Mouse (Mus musculus) left cerebral cortex, postnatal 25 days (tissue): ENCODE measurements around the gene Itga11. TPM values are rescaled to one million over a fixed set of nuclear protein-coding genes. Genes with fewer than 3 reads are reported as not detected.

Experiments
- DNase-seq, 2 experiments: peaks; one replicate each; pipeline ENCODE4 v3.0.0; 2022; ENCODE audit warnings: low spot score in 2 of 2, mixed read lengths in 1 of 2
- intact Hi-C: fragments of 180-260 bp; cut with DNase I; formaldehyde crosslinking; loops from one replicate; pipeline ENCODE4 v1.15.1; 2025
- total RNA-seq, 2 experiments: library from RNA; stranded (reverse); gene quantifications; 2 replicates each; pipeline ENCODE4 v1.2.3; 2021

Itga11 gene
- total RNA-seq, 2 experiments from 2014 or later = 2.1 to 3.3 TPM

GRCm38 (mm10) chr9:62678550-62679155 lies 1.0 kb downstream of the Itga11 start:
- DNase-seq = peak; percentile 19 to 31
- intact Hi-C loops = no loop called here

- intact Hi-C loops = no loop called here
Observed at GRCm38 (mm10) chr9:62679398-62679797, 1.8 kb downstream of the Itga11 start.

GRCm38 (mm10) chr9:62684311-62684710 lies 6.7 kb downstream of the Itga11 start:
- intact Hi-C loops = no loop called here
- DNase-seq = no peak

More at GRCm38 (mm10) chr9:62679398-62679797, 1.8 kb downstream of the Itga11 start:
- DNase-seq = no peak

GRCm38 (mm10) chr9:62689748-62690147 lies 12.1 kb downstream of the Itga11 start:
- DNase-seq = no peak

GRCm38 (mm10) chr9:62694054-62694453 lies 16.4 kb downstream of the Itga11 start:
- intact Hi-C loops = no loop called here
- no peak for DNase-seq

More at GRCm38 (mm10) chr9:62689748-62690147, 12.1 kb downstream of the Itga11 start:
- intact Hi-C loops = no loop called here

- DNase-seq = peak in 1 of 2 experiments; percentile 41
- intact Hi-C loops = no loop called here
Observed at GRCm38 (mm10) chr9:62695210-62695609, 17.6 kb downstream of the Itga11 start.

- no peak for DNase-seq
- intact Hi-C loops = no loop called here
Observed at GRCm38 (mm10) chr9:62696799-62697198, 19.2 kb downstream of the Itga11 start.

GRCm38 (mm10) chr9:62707267-62707666 lies 29.6 kb downstream of the Itga11 start:
- DNase-seq = no peak
- intact Hi-C loops = no loop called here

- DNase-seq = no peak
- intact Hi-C loops = no loop called here
Observed at GRCm38 (mm10) chr9:62707870-62708269, 30.2 kb downstream of the Itga11 start.

GRCm38 (mm10) chr9:62709983-62710382 lies 32.4 kb downstream of the Itga11 start:
- intact Hi-C loops = no loop called here
- peak in 1 of 2 experiments; percentile 71 for DNase-seq

- peak in 1 of 2 experiments; percentile 41 for DNase-seq
- intact Hi-C loops = no loop called here
Observed at GRCm38 (mm10) chr9:62712374-62712773, 34.7 kb downstream of the Itga11 start.

- intact Hi-C loops = no loop called here
- no peak for DNase-seq
Observed at GRCm38 (mm10) chr9:62713040-62713439, 35.4 kb downstream of the Itga11 start.

- DNase-seq = no peak
- intact Hi-C loops = no loop called here
Observed at GRCm38 (mm10) chr9:62714336-62714735, 36.7 kb downstream of the Itga11 start.

- peak in 1 of 2 experiments; percentile 25 for DNase-seq
- intact Hi-C loops = no loop called here
Observed at GRCm38 (mm10) chr9:62717982-62718381, 40.4 kb downstream of the Itga11 start.

- no peak for DNase-seq
- intact Hi-C loops = loop anchor here (5.0 kb wide), 1 partner anchor 99 kb away; no protein-coding TSS in a partner anchor
Observed at GRCm38 (mm10) chr9:62721791-62722190, 44.2 kb downstream of the Itga11 start.

- intact Hi-C loops = loop anchor here (5.0 kb wide), 1 partner anchor 100 kb away; no protein-coding TSS in a partner anchor
Observed at GRCm38 (mm10) chr9:62722716-62723115, 45.1 kb downstream of the Itga11 start.

GRCm38 (mm10) chr9:62724175-62724574 lies 46.5 kb downstream of the Itga11 start:
- no peak for DNase-seq
- intact Hi-C loops = loop anchor here (5.0 kb wide), 1 partner anchor 102 kb away; no protein-coding TSS in a partner anchor

More at GRCm38 (mm10) chr9:62722716-62723115, 45.1 kb downstream of the Itga11 start:
- peak; percentile 51 to 83 for DNase-seq

- intact Hi-C loops = no loop called here
- DNase-seq = no peak
Observed at GRCm38 (mm10) chr9:62725247-62725646, 47.6 kb downstream of the Itga11 start.

GRCm38 (mm10) chr9:62726472-62726871 lies 48.8 kb downstream of the Itga11 start:
- DNase-seq = no peak
- intact Hi-C loops = no loop called here

GRCm38 (mm10) chr9:62744558-62745275 lies 67.1 kb downstream of the Itga11 start:
- intact Hi-C loops = loop anchor here (2.0 kb wide), 1 partner anchor 32 kb away; no protein-coding TSS in a partner anchor
- DNase-seq = no peak

- DNase-seq = no peak
- intact Hi-C loops = no loop called here
Observed at GRCm38 (mm10) chr9:62746646-62747045, 69.0 kb downstream of the Itga11 start.
